Mouse (Mus musculus) ES-Bruce4 (cell line): ENCODE results near the gene Inka2. TPM values are rescaled to one million over a fixed set of nuclear protein-coding genes. Genes with fewer than 3 reads are reported as not detected.

Experiments used
- H3K27ac ChIP-seq: 2 replicates; pipeline ENCODE4 v1.5.1; 2012; ENCODE audit warnings: low read length, inconsistent platforms; ENCODE audit not compliant: insufficient read depth
- H3K27me3 ChIP-seq: 2 replicates; pipeline ENCODE4 v1.6.1; 2012; ENCODE audit warnings: mild to moderate bottlenecking, low read length, inconsistent platforms; ENCODE audit not compliant: control insufficient read depth, poor library complexity, insufficient read depth, severe bottlenecking
- H3K36me3 ChIP-seq: 2 replicates; pipeline ENCODE4 v1.6.1; 2012; ENCODE audit warnings: inconsistent platforms, mild to moderate bottlenecking, low read length, moderate library complexity; ENCODE audit not compliant: control insufficient read depth, poor library complexity, insufficient read depth, severe bottlenecking
- H3K4me1 ChIP-seq: one replicate; pipeline ENCODE4 v1.8.1; 2011; ENCODE audit warnings: low read length; ENCODE audit not compliant: control insufficient read depth, insufficient read depth
- H3K4me3 ChIP-seq: 2 replicates; pipeline ENCODE4 v1.5.1; 2011; ENCODE audit warnings: low read depth, mild to moderate bottlenecking, low read length
- H3K9ac ChIP-seq: 2 replicates; pipeline ENCODE4 v1.6.1; 2012; ENCODE audit warnings: low read depth, mild to moderate bottlenecking, inconsistent platforms; ENCODE audit not compliant: poor library complexity, severe bottlenecking
- H3K9me3 ChIP-seq: replicated peaks from 2 replicates; pipeline ENCODE4 v1.6.1; 2012; ENCODE audit warnings: mild to moderate bottlenecking, low read length, inconsistent platforms; ENCODE audit not compliant: control insufficient read depth, poor library complexity, insufficient read depth, severe bottlenecking
- CTCF ChIP-seq: IDR thresholded peaks from one replicate; pipeline ENCODE4 v1.8.1; 2011; ENCODE audit warnings: low read depth, low read length
- EP300 ChIP-seq: IDR thresholded peaks from 2 replicates; pipeline ENCODE4 v1.6.1; 2011; ENCODE audit warnings: low read depth, low read length; ENCODE audit not compliant: insufficient read depth
- POLR2A ChIP-seq: IDR thresholded peaks from one replicate; pipeline ENCODE4 v1.8.1; 2011; ENCODE audit warnings: low read length; ENCODE audit not compliant: insufficient read depth
- polyA plus RNA-seq: library from polyadenylated mRNA; stranded (reverse); fragments of >200 nt; gene quantifications from 2 replicates; pipeline ENCODE4 v1.2.4, GENCODE M21; 2011; ENCODE audit warnings: low read depth; ENCODE audit not compliant: missing spikeins, insufficient read depth, insufficient read length

Gene Inka2
- polyA plus RNA-seq, 1 experiment, result 4.3 TPM

- H3K4me1 ChIP-seq, result no peaks in the 10 kb centered on the region
- no peak overlapping the region for H3K9ac ChIP-seq
- H3K4me3 ChIP-seq, result no peak overlapping the region
- no peaks in the 10 kb centered on the region for H3K27me3 ChIP-seq
- no peak for TF ChIP-seq CTCF
- TF ChIP-seq EP300, result no peak
- no peak for TF ChIP-seq POLR2A
- no peaks in the 10 kb centered on the region for H3K9me3 ChIP-seq
- H3K27ac ChIP-seq, result no peak overlapping the region
- no peaks in the 10 kb centered on the region for H3K36me3 ChIP-seq
These were observed 13.6 kb downstream of the Inka2 start for GRCm38 (mm10) chr3:105717856-105718555.

DNA sequence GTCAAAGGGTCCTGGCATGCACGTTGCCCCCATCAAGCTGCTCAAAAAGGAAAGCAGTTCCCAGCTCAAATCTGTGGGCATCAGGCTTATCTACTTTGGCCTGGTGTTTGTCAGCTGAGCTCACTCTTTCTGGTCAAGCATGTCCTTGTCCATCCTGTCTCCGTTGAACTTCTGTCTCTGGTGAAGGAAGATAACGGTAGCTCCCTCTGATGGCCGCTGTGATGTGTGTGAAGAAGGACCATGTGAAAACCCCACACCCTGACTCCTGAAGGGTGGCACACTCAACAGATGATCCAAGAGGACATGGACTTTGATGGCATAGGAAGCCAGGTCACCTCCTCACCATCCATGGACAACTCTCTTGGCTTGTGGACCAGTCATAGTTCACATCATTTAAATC, 14.3 kb downstream of the Inka2 start:
- Histone ChIP-seq H3K4me3 (no peak overlapping the region), H3K27ac (no peak overlapping the region), H3K27me3 (no peaks in the 10 kb centered on the region), H3K36me3 (no peaks in the 10 kb centered on the region), H3K9ac (no peak overlapping the region), H3K4me1 (no peaks in the 10 kb centered on the region), H3K9me3 (no peaks in the 10 kb centered on the region)
- TF ChIP-seq CTCF (no peak), EP300 (no peak), POLR2A (no peak)

- H3K36me3 ChIP-seq, result no peaks in the 10 kb centered on the region
- no peak overlapping the region for H3K4me3 ChIP-seq
- TF ChIP-seq POLR2A, result no peak
- no peak for TF ChIP-seq EP300
- no peak for TF ChIP-seq CTCF
- no peak overlapping the region for H3K27ac ChIP-seq
- H3K27me3 ChIP-seq, result no peaks in the 10 kb centered on the region
- H3K9ac ChIP-seq, result no peak overlapping the region
- no peaks in the 10 kb centered on the region for H3K4me1 ChIP-seq
- no peaks in the 10 kb centered on the region for H3K9me3 ChIP-seq
These were observed 15.6 kb downstream of the Inka2 start for GRCm38 (mm10) chr3:105719979-105720378.

DNA sequence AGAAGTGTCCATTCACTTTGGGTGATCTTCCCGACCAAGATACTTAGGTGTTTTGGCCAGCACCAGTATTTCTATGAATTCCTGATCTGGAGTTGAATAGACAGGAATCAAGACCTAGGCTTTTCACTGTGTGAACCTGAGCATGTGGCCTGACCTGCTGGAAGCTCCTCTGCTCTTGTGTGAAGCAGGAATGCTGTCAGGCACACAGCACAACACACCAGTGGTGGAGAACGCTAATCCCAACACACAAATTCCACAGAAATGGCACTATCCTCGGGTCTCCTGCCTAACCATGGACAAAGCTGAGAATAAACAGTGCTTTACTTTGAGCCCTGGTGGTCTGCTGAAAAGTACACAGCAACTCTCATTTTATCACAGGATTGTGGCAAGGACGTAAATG, 16.1 kb downstream of the Inka2 start:
- Histone ChIP-seq H3K36me3 (no peaks in the 10 kb centered on the region), H3K9ac (no peak overlapping the region), H3K27me3 (no peaks in the 10 kb centered on the region), H3K4me1 (no peaks in the 10 kb centered on the region), H3K27ac (no peak overlapping the region), H3K4me3 (no peak overlapping the region), H3K9me3 (no peaks in the 10 kb centered on the region)
- no peak for TF ChIP-seq POLR2A
- no peak for TF ChIP-seq EP300
- TF ChIP-seq CTCF, result no peak

GRCm38 (mm10) chr3:105721681-105722201, 17.3 kb downstream of the Inka2 start:
- Histone ChIP-seq H3K36me3 (no peaks in the 10 kb centered on the region; the same call in 1 of the 2 replicates), H3K9me3 (no peaks in the 10 kb centered on the region), H3K27me3 (no peaks in the 10 kb centered on the region), H3K9ac (no peak overlapping the region), H3K4me3 (no peak overlapping the region), H3K4me1 (no peaks in the 10 kb centered on the region), H3K27ac (no peak overlapping the region)
- TF ChIP-seq POLR2A (no peak), EP300 (no peak), CTCF (no peak)

DNA sequence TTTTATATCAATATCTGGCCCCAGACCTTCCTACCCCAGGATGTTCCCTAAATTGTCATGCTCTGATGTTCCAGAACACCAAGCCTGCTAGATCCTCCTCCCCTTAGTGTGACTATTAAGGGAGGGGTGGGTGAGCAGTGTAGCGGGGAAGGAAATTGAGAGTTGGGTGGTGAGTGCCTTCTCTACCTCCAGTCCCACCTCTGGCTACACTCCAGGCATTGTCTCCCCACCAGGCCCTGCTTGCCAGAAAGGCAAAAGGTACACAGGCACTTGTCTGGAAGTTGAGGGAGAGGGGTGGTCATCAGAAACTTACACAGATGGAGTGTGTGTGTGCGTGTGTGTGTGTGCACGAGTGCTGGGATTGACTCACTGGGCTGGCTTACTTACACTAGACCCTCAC, 18.1 kb downstream of the Inka2 start:
- Histone ChIP-seq H3K4me1 (no peaks in the 10 kb centered on the region), H3K9me3 (no peaks in the 10 kb centered on the region), H3K9ac (no peak overlapping the region), H3K36me3 (no peaks in the 10 kb centered on the region; the same call in 1 of the 2 replicates), H3K27ac (no peak overlapping the region), H3K4me3 (no peak overlapping the region), H3K27me3 (no peaks in the 10 kb centered on the region)
- TF ChIP-seq CTCF (no peak), POLR2A (no peak), EP300 (no peak)
